Mouse (Mus musculus) myocyte (in vitro differentiated cells): ENCODE data around the gene Gm10147. TPM values are rescaled to one million over a fixed set of nuclear protein-coding genes. Genes with fewer than 3 reads are reported as not detected.
"Not testable (repeated sequence)": the region's sequence is repeated elsewhere in the genome, so short reads cannot be mapped to it uniquely, and the experiment has no call there.

ENCODE experiments used
- H3K27me3 ChIP-seq: one replicate; pipeline ENCODE4 v1.6.1; 2011; ENCODE audit not compliant: control insufficient read depth, insufficient read depth, insufficient read length
- H3K36me3 ChIP-seq: one replicate; pipeline ENCODE4 v1.6.1; 2011; ENCODE audit not compliant: control insufficient read depth, insufficient read depth
- H3K4me2 ChIP-seq: one replicate; pipeline ENCODE4 v1.6.1; 2011; ENCODE audit warnings: low read depth, control low read depth
- H3K4me3 ChIP-seq: one replicate; pipeline ENCODE4 v1.5.1; 2011; ENCODE audit warnings: mild to moderate bottlenecking, control low read depth, moderate library complexity
- H3K79me2 ChIP-seq: one replicate; pipeline ENCODE4 v1.6.1; 2011; ENCODE audit not compliant: control insufficient read depth, insufficient read depth
- H3ac ChIP-seq: one replicate; pipeline ENCODE4 v1.6.1; 2011; ENCODE audit not compliant: control insufficient read depth, insufficient read length
- polyA plus RNA-seq: library from polyadenylated mRNA; unstranded; fragments of >200 nt; fragmentation: generic; extraction: Trizol; gene quantifications from one replicate; pipeline ENCODE4 v1.2.1, GENCODE M21; 2012; ENCODE audit warnings: missing spikeins

Gm10147 gene
- polyA plus RNA-seq, result not detected

GRCm38 (mm10) chrX:28607742-28608141 lies at the start of gene Gm10147:
Gene Gm10147 (minus strand): TSS chrX:28607842.
- H3K4me3 ChIP-seq, H3K79me2 ChIP-seq, H3K36me3 ChIP-seq, H3ac ChIP-seq, H3K4me2 ChIP-seq, H3K27me3 ChIP-seq: not testable (repeated sequence)
